Mouse (Mus musculus): ENCODE measurements around the gene Gnai3.

GRCm38 (mm10) chr3:108166486-108167211 lies 20.7 kb upstream of the Gnai3 start:
- TF ChIP-seq CTCF (IDR thresholded peaks at IDR 0.05; ENCODE audit: insufficient read depth, low read depth, low read length) (no peak), POLR2A (IDR thresholded peaks at IDR 0.05; ENCODE audit: insufficient read depth, low read depth, low read length) (no peak)

Measured in olfactory bulb, adult 2 months (tissue).